Mouse (Mus musculus) intestine, embryonic 16.5 days (tissue): ENCODE measurements around the gene Klc1. TPM values are rescaled to one million over a fixed set of nuclear protein-coding genes. Genes with fewer than 3 reads are reported as not detected.
"Not testable (repeated sequence)": the region's sequence is repeated elsewhere in the genome, so short reads cannot be mapped to it uniquely, and the experiment has no call there.

Experiments
- ATAC-seq: fragments of 200-750 bp; cut with Nextera tagmentation; 2 replicates; pipeline ENCODE4 v1.8.0; 2017; ENCODE audit warnings: moderate TSS enrichment, moderate library complexity
- H3K27ac ChIP-seq: fragments of 300-500 bp; sonication (generic); 2 replicates; pipeline ENCODE4 v1.5.1; 2014; ENCODE audit warnings: mild to moderate bottlenecking, low read length
- H3K27me3 ChIP-seq: fragments of 300-500 bp; sonication (generic); replicated peaks from 2 replicates; pipeline ENCODE4 v1.6.1; 2014; ENCODE audit warnings: low read length, control low read depth, mixed read lengths; ENCODE audit not compliant: control insufficient read depth, insufficient read depth
- H3K36me3 ChIP-seq: fragments of 300-500 bp; sonication (generic); 2 replicates; pipeline ENCODE4 v1.6.1; 2014; ENCODE audit warnings: low read length, control low read depth; ENCODE audit not compliant: control insufficient read depth, insufficient read depth
- H3K4me1 ChIP-seq: fragments of 300-500 bp; sonication (generic); 2 replicates; pipeline ENCODE4 v1.6.1; 2014; ENCODE audit warnings: low read length, control low read depth, mixed read lengths; ENCODE audit not compliant: control insufficient read depth, insufficient read depth
- H3K4me2 ChIP-seq: fragments of 300-500 bp; sonication (generic); 2 replicates; pipeline ENCODE4 v1.6.1; 2014; ENCODE audit warnings: low read depth, low read length, control low read depth
- H3K4me3 ChIP-seq: fragments of 300-500 bp; sonication (generic); 2 replicates; pipeline ENCODE4 v1.5.1; 2014; ENCODE audit warnings: mild to moderate bottlenecking, low read length
- H3K9ac ChIP-seq: fragments of 300-500 bp; sonication (generic); 2 replicates; pipeline ENCODE4 v1.6.1; 2014; ENCODE audit warnings: low read depth, low read length
- H3K9me3 ChIP-seq: fragments of 300-500 bp; sonication (generic); 2 replicates; pipeline ENCODE4 v1.6.1; 2016; ENCODE audit warnings: low read length, control low read depth; ENCODE audit not compliant: control insufficient read depth
- WGBS: fragments of 180-500 bp; shearing (Covaris S2); extraction: QIAGEN DNeasy Blood & Tissue Kit; methylation state at CpG from one replicate; pipeline ENCODE4 v1.1.7; 2014; 5-methylcytosine and 5-hydroxymethylcytosine counted together
- polyA plus RNA-seq: library from polyadenylated mRNA; unstranded; fragments of >200 nt; fragmentation: Nextera tagmentation; extraction: Ambion mirVana; gene quantifications from 2 replicates; pipeline ENCODE4 v1.2.1, GENCODE M21; 2015

The Klc1 gene
- polyA plus RNA-seq, 1 experiment from 2014 or later, result 83.4 TPM

DNA sequence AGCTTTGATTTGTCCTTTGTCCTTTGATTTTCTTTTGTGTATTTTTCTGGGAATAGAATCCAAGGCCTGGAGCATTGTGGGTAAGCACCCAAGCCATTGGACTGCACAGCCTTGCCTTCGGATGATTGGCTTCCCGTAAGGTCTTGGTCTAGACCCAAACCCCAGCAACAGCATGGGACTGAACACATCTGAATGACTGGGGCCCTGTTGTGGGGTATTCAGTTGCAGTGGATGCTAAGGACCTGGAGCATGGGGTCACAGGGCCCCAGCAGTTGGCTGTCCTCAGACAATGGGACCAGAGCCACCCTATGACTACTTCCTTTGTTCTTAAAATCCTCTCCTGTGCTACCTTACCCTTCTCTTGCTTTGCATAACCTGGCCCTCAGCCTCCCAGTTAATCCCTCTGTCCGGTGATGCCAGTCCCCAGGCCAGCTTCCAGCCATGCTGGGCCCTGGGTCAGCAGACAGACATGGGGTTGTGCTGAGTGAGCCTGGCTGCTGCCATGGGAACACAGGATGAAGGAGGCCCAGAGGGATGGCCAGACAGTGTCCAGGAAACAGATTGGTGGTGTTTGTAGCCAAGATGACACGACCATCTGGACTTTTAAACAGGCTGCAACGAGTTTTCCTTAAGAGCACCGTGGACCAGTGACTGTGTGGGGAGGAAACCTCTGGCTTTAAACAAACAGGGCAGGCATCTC is 33.9 kb upstream of the Klc1 start:
- H3K9me3 ChIP-seq, result no peaks in the 10 kb centered on the region
- 0 out of 2 replicates have a peak, but pooled peaks cover 6% of the 10 kb centered on the region for H3K36me3 ChIP-seq
- H3K4me3 ChIP-seq, result no peak overlapping the region
- peaks cover 3% of the 10 kb centered on the region; the same call in 1 of the 2 replicates for H3K4me1 ChIP-seq
- peak overlapping the region; percentile 26; the same call in 1 of the 2 replicates for H3K27ac ChIP-seq
- 60% methylated on average over 6 of the region's 6 CpGs for WGBS
- ATAC-seq, result peak; percentile 43; the same call in 1 of the 2 replicates
- 0 out of 2 replicates have a peak overlapping the region, but pooled peaks have one; percentile 5 for H3K9ac ChIP-seq
- H3K4me2 ChIP-seq, result no peak overlapping the region
- H3K27me3 ChIP-seq, result no peaks in the 10 kb centered on the region

DNA sequence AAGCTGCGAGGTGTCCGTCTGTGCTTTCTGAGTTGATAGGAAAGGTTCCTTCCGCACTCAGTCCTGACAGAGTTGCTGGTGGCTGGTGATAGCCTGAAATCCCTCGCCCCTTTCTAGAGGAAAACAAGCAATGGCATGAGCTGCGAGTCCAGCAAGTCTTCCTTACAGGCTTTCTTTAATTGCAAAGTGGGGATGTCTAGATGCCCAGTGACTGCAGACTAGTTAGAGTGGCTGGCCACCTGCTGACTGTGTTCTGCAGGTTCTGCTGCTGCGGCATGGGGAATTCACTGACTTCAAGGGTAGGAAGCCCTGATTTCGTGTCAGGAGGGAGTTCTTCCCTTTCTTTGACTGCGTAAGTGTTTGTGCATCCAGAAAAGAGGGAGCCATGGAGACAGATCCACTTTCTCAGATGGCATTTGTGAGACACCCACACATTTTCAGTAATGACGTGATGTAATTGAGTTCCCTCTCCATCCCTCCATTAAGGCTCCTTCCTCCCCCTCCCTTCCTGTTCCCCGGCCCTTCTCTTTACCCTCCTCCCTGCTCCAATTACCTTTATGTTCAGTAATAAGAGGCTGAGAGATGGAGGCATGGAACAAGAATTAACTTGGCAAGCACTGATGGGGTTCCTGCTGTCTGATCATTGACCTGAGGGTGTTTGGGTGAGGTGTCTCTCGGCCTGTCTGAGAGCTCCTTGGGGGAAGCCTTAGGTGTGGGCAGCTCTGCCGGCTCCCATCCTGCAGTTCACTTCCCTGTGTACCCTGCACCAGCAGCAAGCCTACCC is 33.1 kb upstream of the Klc1 start:
- WGBS, result 65% methylated on average over 12 of the region's 12 CpGs
- Histone ChIP-seq H3K9me3 (no peaks in the 10 kb centered on the region), H3K36me3 (0 out of 2 replicates have a peak, but pooled peaks cover 6% of the 10 kb centered on the region), H3K4me1 (peaks cover 3% of the 10 kb centered on the region; the same call in 1 of the 2 replicates), H3K4me3 (no peak overlapping the region), H3K4me2 (no peak overlapping the region), H3K27ac (peak overlapping the region; percentile 51), H3K9ac (peak overlapping the region; percentile 40; the same call in 1 of the 2 replicates), H3K27me3 (no peaks in the 10 kb centered on the region)
- ATAC-seq, result no peak

- Histone ChIP-seq H3K9ac (peak overlapping the region; percentile 40; the same call in 1 of the 2 replicates), H3K9me3 (no peaks in the 10 kb centered on the region), H3K4me3 (no peak overlapping the region), H3K27ac (peak overlapping the region; percentile 51; the same call in 1 of the 2 replicates), H3K4me1 (peaks cover 3% of the 10 kb centered on the region; the same call in 1 of the 2 replicates), H3K27me3 (no peaks in the 10 kb centered on the region), H3K4me2 (no peak overlapping the region), H3K36me3 (0 out of 2 replicates have a peak, but pooled peaks cover 6% of the 10 kb centered on the region)
- 49% methylated on average over 4 of the region's 4 CpGs for WGBS
- ATAC-seq, result peak; percentile 50; the same call in 1 of the 2 replicates
Measured at GRCm38 (mm10) chr12:111726122-111726463, 32.6 kb upstream of the Klc1 start.

- no peaks in the 10 kb centered on the region for H3K27me3 ChIP-seq
- H3K4me1 ChIP-seq, result peaks cover 13% of the 10 kb centered on the region
- no peaks in the 10 kb centered on the region for H3K9me3 ChIP-seq
- no peak overlapping the region for H3K4me3 ChIP-seq
- H3K4me2 ChIP-seq, result no peak overlapping the region
- H3K9ac ChIP-seq, result no peak overlapping the region
- H3K36me3 ChIP-seq, result 0 out of 2 replicates have a peak, but pooled peaks cover 6% of the 10 kb centered on the region
- 72% methylated on average over 1 of the region's 1 CpGs for WGBS
- no peak for ATAC-seq
- no peak overlapping the region for H3K27ac ChIP-seq
Measured at GRCm38 (mm10) chr12:111727956-111728355, 30.7 kb upstream of the Klc1 start.

DNA sequence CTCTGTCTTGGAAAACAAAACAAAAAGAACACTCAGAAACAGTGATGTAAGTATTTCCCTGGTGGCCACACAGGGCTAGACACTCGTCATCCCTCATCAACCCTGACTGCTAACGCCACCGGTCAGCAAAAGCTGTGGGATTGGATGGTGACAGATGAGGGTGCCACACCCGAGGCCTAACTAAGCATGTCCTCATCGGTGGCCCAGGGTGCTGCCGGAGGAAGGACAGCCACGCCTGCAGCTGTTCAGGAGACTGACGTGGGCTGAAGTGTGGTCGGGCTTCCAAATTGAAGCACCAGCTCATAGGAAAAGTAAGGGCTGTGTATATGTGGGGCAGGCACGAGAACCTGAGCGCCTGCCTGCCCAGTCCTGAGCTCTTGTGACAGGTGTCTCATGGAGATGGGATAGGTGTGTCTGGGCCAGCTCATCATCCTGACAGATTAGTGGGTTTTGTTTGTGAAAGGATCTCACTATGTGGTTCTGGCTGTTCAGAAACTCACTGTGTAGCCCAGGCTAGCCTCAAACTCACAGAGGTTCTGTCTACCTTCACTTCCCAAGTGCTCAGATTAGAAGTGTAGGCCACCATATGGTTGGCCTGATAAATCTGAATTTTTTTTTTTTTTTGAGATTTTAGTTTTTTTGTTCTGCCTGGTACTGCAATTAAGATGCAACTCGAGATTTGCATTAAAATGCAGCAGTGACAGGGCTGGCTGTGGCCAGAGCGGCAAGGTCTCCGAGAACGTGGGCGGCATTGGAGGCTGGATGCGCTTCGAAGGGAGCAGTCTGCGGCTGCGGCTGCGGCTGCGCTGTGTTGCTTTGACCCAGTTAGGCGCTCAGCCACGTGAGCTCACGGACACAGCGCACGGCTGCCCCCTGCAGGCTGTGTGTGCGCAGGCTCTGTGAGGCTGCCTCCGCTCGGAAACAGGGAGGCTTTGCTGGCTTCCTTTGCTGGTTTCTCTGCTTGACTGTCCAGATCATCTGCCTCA is 26.5 kb upstream of the Klc1 start:
- H3K9me3 ChIP-seq, result no peaks in the 10 kb centered on the region
- 0 out of 2 replicates have a peak, but pooled peaks cover 6% of the 10 kb centered on the region for H3K36me3 ChIP-seq
- peaks cover 10% of the 10 kb centered on the region for H3K4me1 ChIP-seq
- H3K4me2 ChIP-seq, result peak overlapping the region; percentile 22; the same call in 1 of the 2 replicates
- no peaks in the 10 kb centered on the region for H3K27me3 ChIP-seq
- ATAC-seq, result peak; percentile 95
- H3K9ac ChIP-seq, result peak overlapping the region; percentile 43
- 32% methylated on average over 30 of the region's 30 CpGs for WGBS
- H3K4me3 ChIP-seq, result no peak overlapping the region
- H3K27ac ChIP-seq, result no peak overlapping the region

- Histone ChIP-seq H3K4me1 (peaks cover 10% of the 10 kb centered on the region), H3K27me3 (no peaks in the 10 kb centered on the region), H3K4me2 (no peak overlapping the region), H3K9me3 (no peaks in the 10 kb centered on the region), H3K9ac (peak overlapping the region; percentile 43; the same call in 1 of the 2 replicates), H3K27ac (no peak overlapping the region), H3K36me3 (no peaks in the 10 kb centered on the region), H3K4me3 (no peak overlapping the region)
- 62% methylated on average over 5 of the region's 5 CpGs for WGBS
- ATAC-seq, result peak; percentile 47; the same call in 1 of the 2 replicates
Measured at GRCm38 (mm10) chr12:111732921-111733320, 25.7 kb upstream of the Klc1 start.

- Histone ChIP-seq H3K4me2 (no peak overlapping the region), H3K27ac (no peak overlapping the region), H3K36me3 (no peaks in the 10 kb centered on the region), H3K4me3 (no peak overlapping the region), H3K9ac (no peak overlapping the region), H3K9me3 (no peaks in the 10 kb centered on the region), H3K4me1 (peaks cover 10% of the 10 kb centered on the region), H3K27me3 (no peaks in the 10 kb centered on the region)
- no peak for ATAC-seq
- WGBS, result 85% methylated on average over 3 of the region's 3 CpGs
Measured at GRCm38 (mm10) chr12:111734912-111735311, 23.7 kb upstream of the Klc1 start.

DNA sequence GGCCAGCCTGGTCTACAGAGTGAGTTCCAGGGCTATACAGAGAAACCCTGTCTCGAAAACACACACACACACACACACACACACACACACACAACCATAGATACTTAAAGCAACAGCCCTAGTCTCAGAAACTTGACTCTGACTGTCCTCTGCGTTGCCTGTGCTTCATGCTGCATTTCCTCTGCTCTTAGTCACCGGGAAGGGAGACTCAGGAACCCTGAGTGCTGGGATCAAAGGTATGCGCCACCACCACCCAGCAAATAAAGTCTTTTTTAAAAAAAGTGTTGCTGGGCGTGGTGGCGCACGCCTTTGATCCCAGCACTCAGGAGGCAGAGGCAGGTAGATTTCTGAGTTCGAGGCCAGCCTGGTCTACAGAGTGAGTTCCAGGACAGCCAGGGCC is 22.0 kb upstream of the Klc1 start:
- not testable (repeated sequence) for H3K4me2 ChIP-seq, H3K27me3 ChIP-seq, ATAC-seq, H3K36me3 ChIP-seq, H3K4me3 ChIP-seq, H3K9me3 ChIP-seq, H3K4me1 ChIP-seq, H3K9ac ChIP-seq, H3K27ac ChIP-seq
- WGBS, result 82% methylated on average over 8 of the region's 8 CpGs
